Mouse (Mus musculus) left cerebral cortex, adult 8-10 months (tissue): ENCODE measurements around the gene Npr1. TPM values are rescaled to one million over a fixed set of nuclear protein-coding genes. Genes with fewer than 3 reads are reported as not detected.

ENCODE experiments used
- DNase-seq, 2 experiments: peaks; one replicate each; pipeline ENCODE4 v3.0.0; 2022; ENCODE audit warnings: low spot score in 2 of 2
- total RNA-seq, 4 experiments: library from RNA; stranded (reverse); gene quantifications; 2 replicates each; pipeline ENCODE4 v1.2.4; 2022

The Npr1 gene
- total RNA-seq, result 1 to 10 TPM; 4.2 to 6.0 (median 5.0) TPM

DNA sequence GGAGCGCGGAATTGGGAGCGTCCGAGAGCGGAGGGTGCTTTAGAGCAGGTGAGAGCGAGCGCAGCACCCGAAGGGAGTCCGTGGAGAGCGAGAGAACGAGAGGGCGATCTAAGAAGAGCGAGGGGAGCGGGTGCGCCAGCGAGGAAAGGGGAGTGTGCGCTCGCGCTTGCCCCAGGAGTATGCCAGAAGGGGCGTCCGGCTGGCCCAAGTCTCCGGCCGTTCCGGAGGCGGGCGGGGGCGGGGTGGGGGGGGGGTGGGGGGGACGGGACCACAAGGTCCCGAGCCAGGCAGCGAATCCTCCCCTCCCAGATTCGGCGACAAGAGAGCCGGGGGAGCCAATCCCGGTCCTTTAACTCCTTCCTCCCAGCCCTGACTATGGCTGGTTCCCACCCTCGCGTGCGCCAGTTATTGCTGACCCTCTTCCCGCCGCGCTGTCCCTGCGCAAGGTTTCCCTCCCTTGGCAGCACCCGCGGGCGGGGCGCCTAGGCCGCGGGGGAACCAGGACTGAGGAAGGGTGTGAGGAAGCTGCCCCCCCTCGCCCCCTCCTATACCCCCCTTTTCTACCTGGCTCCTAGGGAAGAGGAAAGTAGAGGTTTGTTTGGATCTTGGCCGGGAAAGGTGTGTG lies at the start of gene Npr1:
Npr1 (minus strand) TSS at position 181 of the 625 bp plus-strand sequence.
- no peak for DNase-seq

GRCm38 (mm10) chr3:90515242-90515641 lies 49.6 kb upstream of the Npr1 start:
- no peak for DNase-seq

- DNase-seq, result no peak
Observed at GRCm38 (mm10) chr3:90514691-90515090, 49.0 kb upstream of the Npr1 start.

GRCm38 (mm10) chr3:90513796-90514590 lies 48.3 kb upstream of the Npr1 start, which contains the start of the genes S100a1 and S100a13:
Gene S100a1, minus strand, starts transcription at chr3:90514392.
Gene S100a13, plus strand, starts transcription at chr3:90514435.
- peak in 1 of 2 experiments; percentile 36 for DNase-seq

GRCm38 (mm10) chr3:90512948-90513642 lies 47.4 kb upstream of the Npr1 start:
- DNase-seq, result no peak

DNA sequence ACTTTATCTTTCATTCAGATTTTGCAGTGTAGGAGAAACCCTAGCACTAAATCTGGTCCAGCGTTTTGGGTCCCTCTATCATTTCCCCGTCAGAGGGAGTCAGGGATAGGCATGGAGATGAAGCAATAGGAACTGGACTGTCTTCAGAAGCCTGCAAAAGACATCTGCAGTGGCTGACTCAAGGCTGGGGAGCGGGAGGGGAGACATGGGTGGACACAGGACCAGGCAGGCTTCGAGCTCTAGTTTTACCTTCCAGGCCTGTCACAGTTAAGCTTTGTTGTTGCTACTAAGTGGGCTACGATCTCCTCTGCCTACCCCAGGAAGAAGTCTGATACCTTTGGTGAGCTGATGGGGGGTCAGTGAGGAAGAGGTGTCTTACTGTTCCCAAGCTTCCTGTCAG lies 46.6 kb upstream of the Npr1 start:
- no peak for DNase-seq

- DNase-seq, result no peak
Observed at GRCm38 (mm10) chr3:90509747-90510123, 44.1 kb upstream of the Npr1 start.

- peak; percentile 98 to 99 for DNase-seq
Observed at GRCm38 (mm10) chr3:90508950-90509746, 43.5 kb upstream of the Npr1 start, which contains the start of gene Chtop. Gene Chtop, minus strand, starts transcription at chr3:90509498.

GRCm38 (mm10) chr3:90508287-90508949 lies 42.8 kb upstream of the Npr1 start:
- no peak for DNase-seq

- no peak for DNase-seq
Observed at GRCm38 (mm10) chr3:90506362-90506761, 40.7 kb upstream of the Npr1 start.

DNA sequence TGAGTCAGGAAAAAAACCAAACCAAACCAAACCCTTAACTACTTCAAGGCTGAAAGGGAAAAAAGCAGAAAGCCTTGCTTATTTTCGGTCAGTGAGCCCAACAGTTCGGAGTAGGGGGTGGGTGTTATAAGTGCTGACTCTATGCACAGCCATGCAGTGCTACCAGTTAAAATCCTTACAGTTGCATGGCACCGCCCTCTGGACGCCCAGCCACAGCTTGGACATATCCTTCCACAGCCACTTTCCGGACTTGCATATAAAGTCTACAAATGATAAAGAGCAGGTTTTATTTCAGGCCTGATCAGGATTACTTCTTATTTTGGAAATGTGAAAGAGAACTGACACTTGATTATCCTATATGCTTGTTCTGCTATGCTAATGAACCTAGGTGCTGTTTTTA lies 39.5 kb upstream of the Npr1 start:
- DNase-seq, result no peak

DNA sequence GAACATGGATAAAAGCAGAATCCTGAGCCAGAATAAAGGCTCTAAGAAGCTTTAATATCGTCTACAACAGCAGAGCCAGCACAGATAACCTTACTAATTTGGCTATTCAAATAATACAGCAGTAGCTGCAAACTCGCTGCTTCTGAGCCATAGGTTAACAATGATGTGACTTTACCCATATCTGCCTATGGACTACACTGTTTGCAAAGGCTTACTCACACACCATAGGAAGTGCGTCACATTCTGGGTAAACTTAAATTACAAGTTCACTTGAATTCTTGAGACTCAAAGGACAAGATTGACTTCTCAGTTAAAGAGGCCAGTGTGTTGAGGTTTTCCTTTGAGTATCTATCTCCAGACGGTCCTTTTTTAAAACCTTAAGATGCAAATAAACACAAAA lies 37.8 kb upstream of the Npr1 start:
- no peak for DNase-seq

DNA sequence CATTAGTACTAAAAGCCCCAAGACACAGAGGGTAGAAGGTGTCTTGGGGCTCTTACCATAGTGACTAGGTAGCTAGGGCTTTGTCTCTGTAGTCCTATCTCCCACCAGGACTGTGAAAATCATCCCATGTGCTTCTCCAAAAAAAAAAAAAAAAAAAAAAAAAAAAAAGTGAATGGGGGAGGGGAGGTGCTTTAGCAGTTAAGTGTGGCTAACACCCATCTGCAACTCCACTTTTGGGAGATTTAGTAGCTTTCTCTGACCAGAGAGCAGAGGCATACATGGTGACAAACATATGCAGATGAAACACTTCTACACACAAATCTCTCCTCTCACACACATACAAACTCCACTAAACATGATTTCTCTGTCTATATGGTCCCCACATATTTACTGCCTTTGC lies 31.9 kb upstream of the Npr1 start:
- no peak for DNase-seq

- no peak for DNase-seq
Observed at GRCm38 (mm10) chr3:90495850-90496525, 30.3 kb upstream of the Npr1 start.

DNA sequence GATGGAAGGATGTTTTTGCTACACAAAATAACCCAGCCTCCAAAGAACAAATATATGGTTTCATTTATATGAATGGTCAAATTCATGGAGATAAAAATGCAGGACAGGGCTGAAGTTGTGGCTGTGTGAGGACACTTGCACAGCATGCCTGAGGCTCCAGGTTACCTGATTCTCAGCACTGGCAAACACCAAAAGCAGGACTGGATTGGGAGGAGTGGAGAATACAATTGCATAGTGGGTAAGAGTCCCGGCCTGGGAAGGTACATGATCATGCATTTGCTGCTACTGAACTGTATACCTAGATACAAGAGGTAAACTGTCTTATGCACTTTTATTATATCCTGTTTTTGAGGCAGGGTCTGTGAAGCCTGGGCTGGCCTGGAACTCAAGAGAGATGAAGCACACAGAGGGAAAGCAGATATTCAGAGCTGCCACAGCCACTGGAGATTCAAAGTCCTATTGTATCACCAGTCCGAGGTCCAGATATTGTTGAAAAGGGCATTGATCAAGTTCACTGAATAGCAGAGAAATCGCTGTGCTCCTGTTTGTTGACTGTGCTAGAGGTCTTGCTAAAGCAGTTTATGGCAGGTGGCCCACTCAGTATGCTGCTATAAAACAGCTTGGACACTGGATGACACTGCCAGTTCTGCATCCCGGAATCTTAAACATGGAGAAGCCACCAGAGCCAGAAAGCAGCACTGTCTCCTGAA lies 28.3 kb upstream of the Npr1 start:
- no peak for DNase-seq

- DNase-seq, result no peak
Observed at GRCm38 (mm10) chr3:90491350-90491749, 25.7 kb upstream of the Npr1 start.

- peak; percentile 90 to 92 for DNase-seq
Observed at GRCm38 (mm10) chr3:90490696-90491256, 25.1 kb upstream of the Npr1 start, which contains the start of gene Snapin. Gene Snapin, minus strand, starts transcription at chr3:90491033.

DNA sequence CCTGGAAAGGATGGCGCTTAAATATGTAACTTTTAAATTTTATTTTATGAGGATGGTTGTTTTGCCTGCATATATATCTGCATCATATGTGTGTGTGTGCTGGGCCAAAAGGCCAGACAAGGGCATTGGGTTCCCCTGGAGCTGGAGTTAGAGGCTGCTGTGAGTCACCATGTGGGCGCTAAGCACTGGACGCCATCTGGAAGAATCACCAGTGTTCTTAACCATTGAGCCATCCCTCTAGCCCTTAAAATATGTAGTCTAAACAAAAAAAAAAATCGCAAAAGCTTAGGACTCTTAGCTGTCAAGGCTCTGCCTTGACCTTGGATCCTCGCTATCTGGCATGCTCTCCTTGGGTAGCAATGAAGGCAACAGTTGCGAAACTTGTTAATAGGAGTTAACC lies 22.9 kb upstream of the Npr1 start:
- DNase-seq, result no peak

DNA sequence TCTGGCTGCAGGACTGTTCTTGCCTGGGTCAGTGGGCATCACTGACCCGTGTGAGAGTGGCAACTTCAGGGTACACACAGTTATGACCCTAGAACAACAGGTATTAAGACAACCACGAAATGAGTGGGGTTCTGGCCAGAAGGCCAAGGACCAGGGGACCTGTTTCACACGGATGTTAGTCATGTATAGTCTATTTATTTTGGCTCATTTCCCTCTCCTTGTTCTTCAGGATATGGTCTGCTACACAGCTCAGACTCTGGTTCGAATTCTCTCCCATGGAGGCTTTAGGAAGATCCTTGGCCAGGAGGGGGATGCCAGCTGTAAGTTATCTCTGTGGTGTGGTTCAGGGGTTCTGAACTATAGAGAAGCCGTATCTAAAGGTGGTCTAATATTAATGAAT lies 21.3 kb upstream of the Npr1 start:
- DNase-seq, result no peak
